Mouse (Mus musculus): Measurements from ENCODE around the gene Alb. TPM values are rescaled to one million over a fixed set of nuclear protein-coding genes. Genes with fewer than 3 reads are reported as not detected.

Gene Alb
- total RNA-seq (2023) = not detected

DNA sequence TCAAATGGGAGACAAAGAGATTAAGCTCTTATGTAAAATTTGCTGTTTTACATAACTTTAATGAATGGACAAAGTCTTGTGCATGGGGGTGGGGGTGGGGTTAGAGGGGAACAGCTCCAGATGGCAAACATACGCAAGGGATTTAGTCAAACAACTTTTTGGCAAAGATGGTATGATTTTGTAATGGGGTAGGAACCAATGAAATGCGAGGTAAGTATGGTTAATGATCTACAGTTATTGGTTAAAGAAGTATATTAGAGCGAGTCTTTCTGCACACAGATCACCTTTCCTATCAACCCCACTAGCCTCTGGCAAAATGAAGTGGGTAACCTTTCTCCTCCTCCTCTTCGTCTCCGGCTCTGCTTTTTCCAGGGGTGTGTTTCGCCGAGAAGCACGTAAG is at the start of gene Alb:
Gene Alb, plus strand, starts transcription at position 279 of the 400 bp plus-strand sequence.

DNA sequence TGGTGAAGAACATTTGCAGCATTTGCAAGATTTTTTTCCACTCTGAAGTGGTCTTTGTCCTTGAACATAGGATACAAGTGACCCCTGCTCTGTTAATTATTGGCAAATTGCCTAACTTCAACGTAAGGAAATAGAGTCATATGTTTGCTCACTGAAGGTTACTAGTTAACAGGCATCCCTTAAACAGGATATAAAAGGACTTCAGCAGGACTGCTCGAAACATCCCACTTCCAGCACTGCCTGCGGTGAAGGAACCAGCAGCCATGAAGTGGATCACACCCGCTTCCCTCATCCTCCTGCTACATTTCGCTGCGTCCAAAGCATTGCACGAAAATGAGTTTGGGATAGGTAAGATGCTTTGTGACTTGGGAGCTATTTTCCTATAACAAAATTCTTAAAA is 29.8 kb downstream of the Alb start, which contains the start of gene Afp:
Gene Afp, plus strand, starts transcription at position 220 of the 400 bp plus-strand sequence.

DNA sequence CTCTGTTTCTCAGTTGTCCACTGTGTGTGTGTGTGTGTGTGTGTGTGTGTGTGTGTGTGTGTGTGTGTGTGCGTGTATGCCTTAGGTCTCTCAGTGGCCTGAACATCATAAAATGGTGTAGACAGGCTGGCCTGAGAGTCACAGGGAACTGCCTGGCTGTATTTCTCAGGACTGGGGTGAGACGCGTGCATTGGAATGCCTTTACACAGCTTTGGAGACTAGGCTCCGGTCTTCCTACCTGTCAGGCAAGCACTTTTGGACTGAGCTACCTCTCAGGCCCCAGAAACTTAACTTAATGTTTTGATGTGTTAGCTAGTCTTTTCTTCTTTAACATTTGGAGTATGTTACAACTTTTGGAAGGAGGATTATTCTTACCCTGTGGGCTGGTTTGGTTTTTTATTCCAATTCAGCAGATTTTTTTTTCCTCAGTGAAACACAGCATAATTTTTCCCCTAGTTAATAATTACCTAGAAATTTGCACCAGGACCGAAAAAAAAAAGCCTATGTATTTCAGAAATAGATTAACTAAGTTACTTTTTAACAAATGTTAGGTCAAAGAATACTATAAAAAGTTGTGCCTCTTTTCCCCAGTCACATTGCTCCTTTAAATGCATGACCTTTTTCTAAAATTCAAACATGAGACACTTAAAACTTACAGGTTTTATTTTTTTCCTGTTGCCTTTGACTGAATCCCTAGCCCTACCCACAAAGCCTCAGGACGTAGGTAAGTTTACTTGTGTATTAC is 57.8 kb downstream of the Alb start, which contains the start of gene Afm:
Gene Afm, plus strand, starts transcription at position 577 of the 745 bp plus-strand sequence.

Other genes starting within 250 kb of the Alb start
- gene Cox18, start 236.9 kb upstream of the Alb start, total RNA-seq (2023) = 1 to 10 TPM; 8.0 to 8.4 TPM
- 100 to 1,000 TPM in 1 of 2 experiments, 10 to 100 TPM in 1; 90.4 to 102 TPM for gene Ankrd17, start 94.3 kb upstream of the Alb start, total RNA-seq (2023)
- under 1 TPM; 0.39 to 0.70 TPM for gene Gm9958, start 93.7 kb upstream of the Alb start, total RNA-seq (2023)
- under 1 TPM in 1 of 2 experiments, not detected in 1; 0.31 TPM for gene Afp, start 29.8 kb downstream of the Alb start, total RNA-seq (2023)
- gene Afm, start 58.0 kb downstream of the Alb start, total RNA-seq (2023) = not detected
- not detected for gene 5830473C10Rik, start 100.2 kb downstream of the Alb start, total RNA-seq (2023)
- not detected for gene Rassf6, start 179.8 kb downstream of the Alb start, total RNA-seq (2023)